Mouse (Mus musculus) inflammation-experienced regulatory T-cells, adult 16 weeks (primary cell): ENCODE data around the gene Pth2. TPM values are rescaled to one million over a fixed set of nuclear protein-coding genes. Genes with fewer than 3 reads are reported as not detected.

Experiments
- polyA plus RNA-seq: library from polyadenylated mRNA; unstranded; fragments of 100-300 nt; shearing (Covaris generic); gene quantifications from one replicate; pipeline ENCODE4 v1.2.1, GENCODE M21; 2017

Pth2 gene
- polyA plus RNA-seq, result not detected

DNA sequence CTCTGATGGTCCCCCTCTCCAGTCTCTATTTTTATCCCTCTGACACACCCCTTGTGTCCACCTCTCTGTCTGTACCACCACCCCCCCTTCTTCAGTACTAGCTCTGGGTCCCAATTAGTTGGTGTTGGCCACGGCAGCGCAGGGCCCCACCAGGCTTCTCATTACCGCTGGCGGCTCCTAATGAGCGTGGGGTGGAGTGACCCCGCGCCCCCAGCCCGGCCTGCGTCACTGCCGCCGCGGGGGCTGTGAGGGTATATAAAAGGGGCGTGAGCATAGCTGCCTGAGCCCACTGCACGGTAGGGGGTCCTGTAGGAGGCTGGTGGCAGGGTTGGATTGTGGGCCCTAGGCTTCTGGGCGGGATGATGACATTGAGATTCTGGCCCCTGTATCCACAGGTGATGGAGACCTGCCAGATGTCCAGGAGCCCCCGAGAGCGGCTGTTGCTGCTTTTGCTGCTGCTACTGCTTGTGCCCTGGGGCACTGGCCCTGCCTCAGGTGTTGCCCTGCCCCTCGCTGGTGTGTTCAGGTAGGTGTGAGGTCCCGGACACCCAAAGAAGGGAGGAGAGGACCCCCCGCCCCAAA lies at the start of gene Pth2:
TSS of gene Pth2 (plus strand) at position 100 of the 582 bp plus-strand sequence.

DNA sequence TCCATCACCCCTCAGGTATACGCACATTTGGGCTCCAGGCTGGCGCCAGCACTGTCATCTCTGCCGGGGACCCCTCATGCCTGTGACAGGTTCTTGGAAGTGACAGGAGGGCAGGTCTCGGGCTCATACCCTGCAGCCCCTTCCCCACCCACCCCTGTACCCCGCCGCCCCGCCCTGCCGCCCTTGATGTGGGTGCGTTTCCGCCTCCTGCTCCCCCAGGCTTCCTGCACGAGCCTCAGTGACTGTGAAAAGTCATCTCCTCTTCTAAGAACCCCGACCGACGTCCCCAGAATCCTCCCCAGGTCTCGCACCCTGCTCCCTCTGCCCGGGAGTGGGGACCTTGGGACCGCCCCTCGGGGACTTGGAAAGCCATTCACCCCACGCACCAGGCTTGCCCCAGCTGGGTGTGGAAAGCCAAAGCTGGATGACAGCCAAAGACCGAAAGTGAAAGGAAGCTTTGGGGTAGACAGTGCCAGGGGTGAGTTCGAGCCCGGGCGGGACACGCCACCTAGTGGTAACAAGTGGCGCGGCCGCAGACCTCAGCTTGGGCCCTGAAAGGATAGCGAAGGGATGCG lies 44.7 kb upstream of the Pth2 start, which contains the start of the genes Gm45713 and Flt3l:
TSS of gene Gm45713 (minus strand) at position 239 of the 575 bp plus-strand sequence.
TSS of gene Flt3l (minus strand) at position 440 of the 575 bp plus-strand sequence.

DNA sequence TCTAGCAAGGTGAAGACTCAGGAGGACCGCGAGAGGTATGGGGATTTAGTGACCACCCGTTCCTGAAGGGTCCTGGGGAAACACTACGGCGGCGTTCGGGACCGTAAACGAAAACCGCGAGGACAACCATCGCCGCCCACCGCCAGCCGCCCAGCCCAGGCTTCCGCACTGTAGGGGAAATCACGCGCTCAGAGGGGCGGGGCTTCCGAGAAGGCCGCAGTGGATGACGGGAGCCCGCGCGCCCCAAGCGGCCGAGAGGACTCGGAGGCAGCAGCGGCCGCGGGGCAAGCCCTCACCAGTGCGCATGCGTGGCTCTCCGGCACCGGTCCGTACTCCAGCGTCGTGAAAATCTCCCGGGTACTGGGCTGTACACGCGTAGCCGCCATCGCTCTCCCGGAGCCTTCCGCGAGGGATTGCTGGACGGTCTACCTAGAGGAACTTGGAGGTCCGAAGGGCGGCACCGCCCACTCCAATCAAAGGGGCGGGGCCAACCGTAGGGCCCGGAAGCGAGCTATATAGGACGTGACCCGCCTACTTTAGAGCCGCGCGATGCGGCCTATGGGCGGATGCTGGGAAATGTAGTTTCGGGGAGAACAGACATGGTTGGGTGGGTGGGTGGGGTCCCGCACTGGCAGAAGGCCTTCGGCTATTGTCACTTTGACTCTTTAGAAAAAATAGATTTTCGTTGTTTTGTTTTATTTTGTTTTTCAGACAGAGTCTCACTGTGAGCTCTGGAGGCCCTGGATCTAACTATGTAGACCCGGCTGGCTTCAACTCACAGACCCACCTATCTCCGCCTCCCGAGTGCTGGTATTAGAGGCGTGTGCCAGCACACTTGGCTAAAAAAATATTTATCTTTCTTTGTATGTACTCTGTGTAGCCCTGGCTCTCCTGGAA lies 26.5 kb upstream of the Pth2 start, which contains the start of the genes Pih1d1 and Aldh16a1:
TSS of gene Pih1d1 (plus strand) at position 208 of the 897 bp plus-strand sequence.
TSS of gene Aldh16a1 (minus strand) at position 489 of the 897 bp plus-strand sequence.

DNA sequence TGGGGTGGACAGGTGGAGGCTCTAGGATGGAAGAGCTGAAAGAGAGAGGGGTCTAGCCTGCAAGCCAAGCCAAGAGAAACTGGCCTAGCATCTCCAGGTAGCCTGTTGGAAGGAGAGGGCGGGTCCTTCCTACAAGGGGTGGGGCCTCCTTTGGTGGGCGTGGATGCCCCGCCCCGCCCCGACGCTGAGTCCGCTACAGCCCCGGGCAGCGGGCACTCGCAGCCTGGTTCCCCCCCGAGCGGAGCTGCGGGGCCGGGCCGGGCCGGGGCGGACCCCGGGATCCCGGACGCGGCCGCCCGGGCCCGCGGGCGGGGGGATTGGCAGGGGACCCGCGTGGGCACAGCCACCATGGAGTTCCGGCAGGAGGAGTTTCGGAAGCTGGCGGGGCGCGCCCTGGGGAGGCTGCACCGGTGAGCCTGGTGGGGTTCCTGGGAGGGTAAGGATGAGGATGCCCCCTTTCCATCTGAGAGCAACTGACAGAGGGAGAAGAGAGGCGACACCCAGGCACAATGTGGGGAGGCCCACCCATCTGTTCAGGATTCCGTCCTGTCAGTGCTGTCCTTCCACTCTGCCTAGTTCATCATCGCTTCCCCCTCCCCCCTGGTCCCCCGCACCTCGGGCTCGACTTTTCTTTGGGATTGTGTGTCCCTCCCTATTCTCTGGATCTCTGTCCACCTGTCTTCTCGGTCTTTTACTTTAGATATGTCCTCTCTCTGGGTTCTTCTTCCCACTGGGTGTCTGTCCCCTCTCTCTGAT lies 16.9 kb upstream of the Pth2 start, which contains the start of gene Slc17a7:
TSS of gene Slc17a7 (plus strand) at position 215 of the 756 bp plus-strand sequence.

DNA sequence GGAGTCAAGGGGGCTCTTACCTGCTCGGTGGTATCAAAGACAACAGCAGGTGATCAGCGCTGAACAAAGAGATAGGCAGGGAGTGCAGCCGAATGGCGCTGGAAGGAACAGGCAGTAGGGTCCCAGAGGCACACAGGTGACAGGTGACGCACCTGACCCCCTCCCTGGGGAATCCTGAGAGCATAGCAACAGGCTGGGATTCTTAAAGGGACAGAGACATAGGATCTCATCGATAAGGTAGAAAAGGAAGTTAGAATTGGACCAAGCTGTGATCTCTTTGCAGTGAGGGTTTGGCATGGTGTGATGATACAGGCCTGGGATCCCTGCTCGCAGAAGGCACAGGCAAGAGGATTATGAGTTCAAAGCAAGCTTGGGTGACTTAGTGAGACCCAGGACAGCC lies 1.3 kb upstream of the Pth2 start, which contains the start of gene Gfy:
TSS of gene Gfy (minus strand) at position 101 of the 400 bp plus-strand sequence.

DNA sequence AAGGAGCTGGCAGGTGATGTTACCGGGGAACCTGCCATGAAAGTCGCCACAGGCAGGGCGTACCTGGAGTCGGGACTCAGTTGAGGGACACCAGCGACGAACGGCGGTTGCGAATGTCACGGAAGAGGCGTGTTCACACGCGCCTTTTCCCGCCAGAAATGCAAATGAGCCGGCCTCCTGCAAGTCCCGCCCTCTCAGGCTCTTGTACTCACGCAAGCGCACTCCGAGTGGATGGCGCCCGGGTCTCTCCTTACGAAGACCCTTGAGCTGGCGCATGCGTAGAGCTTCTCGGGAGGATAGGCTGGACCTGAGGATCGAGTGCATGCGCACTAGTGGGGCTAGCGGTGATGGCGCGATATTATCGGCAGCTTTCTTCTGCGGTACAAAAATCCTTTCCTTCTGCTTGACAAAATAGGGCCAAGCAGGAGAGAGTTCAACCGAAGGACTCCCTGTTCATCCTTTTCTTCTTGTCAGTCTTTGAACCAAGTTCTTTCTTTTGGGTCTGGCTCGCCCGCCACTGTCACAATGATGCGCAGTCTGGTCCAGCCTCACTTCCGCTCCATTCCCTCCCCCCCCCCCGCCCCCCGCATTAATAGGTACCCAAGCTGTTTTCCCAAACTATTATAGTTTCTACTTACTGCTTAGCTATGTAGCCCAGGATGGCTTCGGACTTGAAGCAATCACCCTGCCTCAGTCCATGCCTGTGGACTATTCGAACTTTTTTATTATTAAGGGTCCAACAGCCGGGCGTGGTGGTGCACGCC lies 23.8 kb downstream of the Pth2 start, which contains the start of gene Ccdc155:
TSS of gene Ccdc155 (minus strand) at position 513 of the 764 bp plus-strand sequence.

DNA sequence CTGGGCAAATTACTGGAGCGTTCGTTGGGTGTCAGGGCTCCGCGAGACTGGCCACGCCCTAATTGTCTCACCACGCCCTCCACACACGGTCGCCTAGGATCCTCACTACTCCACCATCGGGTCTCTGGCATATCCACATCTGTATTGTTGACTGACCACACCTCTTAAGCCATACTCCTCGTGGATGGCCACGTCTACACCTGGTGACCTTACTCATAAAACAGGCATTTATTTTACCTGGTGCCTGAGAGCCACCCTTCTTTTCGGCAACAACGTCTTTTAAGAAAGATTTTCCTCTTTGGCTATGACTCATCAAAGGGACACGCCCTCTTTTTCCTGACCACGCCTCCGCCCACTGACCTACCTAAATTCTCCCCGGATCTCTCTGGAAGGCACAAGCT lies 31.1 kb downstream of the Pth2 start, which contains the start of gene Dkkl1:
TSS of gene Dkkl1 (minus strand) at position 297 of the 401 bp plus-strand sequence.

DNA sequence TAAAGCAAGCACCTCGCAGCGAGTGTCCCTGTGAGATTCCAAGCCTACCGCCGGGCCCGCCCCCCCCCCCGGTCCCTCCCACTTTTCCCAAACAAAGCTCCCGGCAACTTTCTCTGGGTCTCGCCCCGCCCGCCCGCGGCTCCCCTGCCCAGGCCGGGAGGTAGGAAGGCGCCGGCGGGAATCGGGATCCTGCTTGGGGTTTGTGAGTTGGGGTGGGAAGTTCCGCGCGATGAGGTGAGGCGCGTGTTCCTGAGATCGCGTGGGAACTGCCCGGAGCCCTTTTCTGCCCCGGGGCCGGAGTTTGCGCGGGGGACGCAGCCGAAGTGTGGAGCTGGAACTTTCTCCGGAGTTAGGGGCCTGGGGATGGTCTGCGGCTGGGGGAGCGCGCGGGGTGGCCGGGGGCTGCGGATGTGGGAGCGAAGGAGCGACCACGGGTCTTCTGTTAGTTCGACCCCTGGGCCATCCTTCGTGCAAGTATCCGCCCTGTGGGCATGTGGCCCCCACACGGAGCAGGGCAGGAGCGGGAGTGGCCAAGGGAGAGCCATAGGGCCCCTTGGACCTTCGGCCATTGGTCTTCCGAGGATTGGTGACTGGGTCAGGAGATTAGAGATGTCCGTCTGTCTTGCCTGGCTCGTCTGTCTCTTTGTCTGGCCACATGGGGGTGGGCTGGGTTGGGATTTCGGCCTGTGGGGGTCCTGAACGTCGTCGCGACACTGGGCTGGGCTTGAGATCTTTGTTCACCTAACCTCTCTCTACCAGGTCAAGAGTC lies 35.1 kb downstream of the Pth2 start, which contains the start of gene Tead2:
TSS of gene Tead2 (plus strand) at position 81 of the 769 bp plus-strand sequence.

Other genes starting within 250 kb of the Pth2 start
- gene Tsks, start 237.8 kb upstream of the Pth2 start, polyA plus RNA-seq, result not detected
- gene Cpt1c, start 206.1 kb upstream of the Pth2 start, polyA plus RNA-seq, result 0.72 TPM
- gene Prmt1, start 194.4 kb upstream of the Pth2 start, polyA plus RNA-seq, result 180 TPM
- gene Irf3, start 183.3 kb upstream of the Pth2 start, polyA plus RNA-seq, result 248 TPM
- 29.1 TPM for gene Bcl2l12, start 182.3 kb upstream of the Pth2 start, polyA plus RNA-seq
- gene Scaf1, start 164.6 kb upstream of the Pth2 start, polyA plus RNA-seq, result 27.6 TPM
- gene Rras, start 163.0 kb upstream of the Pth2 start, polyA plus RNA-seq, result 15.1 TPM
- 3.5 TPM for gene Prr12, start 128.1 kb upstream of the Pth2 start, polyA plus RNA-seq
- 127 TPM for gene Nosip, start 118.6 kb upstream of the Pth2 start, polyA plus RNA-seq
- gene Prrg2, start 118.3 kb upstream of the Pth2 start, polyA plus RNA-seq, result 3.2 TPM
- 159 TPM for gene Rcn3, start 88.8 kb upstream of the Pth2 start, polyA plus RNA-seq
- 6.5 TPM for gene Fcgrt, start 77.1 kb upstream of the Pth2 start, polyA plus RNA-seq
- 2,486 TPM for gene Rps11, start 56.6 kb upstream of the Pth2 start, polyA plus RNA-seq
- 2,118 TPM for gene Rpl13a, start 52.2 kb upstream of the Pth2 start, polyA plus RNA-seq
- gene Gm45713, start 44.8 kb upstream of the Pth2 start, polyA plus RNA-seq, result not detected
- 225 TPM for gene Flt3l, start 44.6 kb upstream of the Pth2 start, polyA plus RNA-seq
- 59.5 TPM for gene Pih1d1, start 26.7 kb upstream of the Pth2 start, polyA plus RNA-seq
- gene Aldh16a1, start 26.4 kb upstream of the Pth2 start, polyA plus RNA-seq, result 70.8 TPM
- gene Slc17a7, start 17.0 kb upstream of the Pth2 start, polyA plus RNA-seq, result not detected
- not detected for gene Gfy, start 1.4 kb upstream of the Pth2 start, polyA plus RNA-seq
- gene Ccdc155, start 23.9 kb downstream of the Pth2 start, polyA plus RNA-seq, result 0.26 TPM
- gene Dkkl1, start 31.2 kb downstream of the Pth2 start, polyA plus RNA-seq, result 23.5 TPM
- 1.8 TPM for gene Tead2, start 34.8 kb downstream of the Pth2 start, polyA plus RNA-seq
- 675 TPM for gene Cd37, start 58.1 kb downstream of the Pth2 start, polyA plus RNA-seq
- not detected for gene Slc6a16, start 60.1 kb downstream of the Pth2 start, polyA plus RNA-seq
- not detected for gene Slc6a21, start 96.5 kb downstream of the Pth2 start, polyA plus RNA-seq
- gene Trpm4, start 152.8 kb downstream of the Pth2 start, polyA plus RNA-seq, result 22.4 TPM
- not detected for gene Hrc, start 154.3 kb downstream of the Pth2 start, polyA plus RNA-seq
- not detected for gene Ppfia3, start 186.0 kb downstream of the Pth2 start, polyA plus RNA-seq
- not detected for gene Lin7b, start 189.6 kb downstream of the Pth2 start, polyA plus RNA-seq
- 227 TPM for gene Snrnp70, start 214.7 kb downstream of the Pth2 start, polyA plus RNA-seq
- not detected for gene Kcna7, start 224.7 kb downstream of the Pth2 start, polyA plus RNA-seq
- gene Ntf5, start 232.7 kb downstream of the Pth2 start, polyA plus RNA-seq, result 0.78 TPM
- gene Lhb, start 239.8 kb downstream of the Pth2 start, polyA plus RNA-seq, result not detected